ENCODE assay signal across 14 mouse cellular contexts in genomic region chr4:33552856-33553255, GRCm38 (mm10).
A peak's percentile ranks its signal among the peaks of the same experiment; 100 is the strongest.
DNase-seq lines count a peak whose midpoint lies in the region; ATAC-seq lines count a peak whose summit lies in the region.
"Had no signal": no experiment of that assay in that cellular context is flagged by ENCODE, and none has a peak within 500 bp of the region (broad histone marks: within the 10 kb centered on the region; RNA-seq: fewer than 3 reads in every experiment).

No protein-coding gene starts in this region.

- H3K4me3 ChIP-seq in lung, embryonic 16.5 days (ENCODE audit: low read length): no peak overlapping the region
- no peak overlapping the region for H3K4me3 ChIP-seq in midbrain, embryonic 11.5 days (ENCODE audit: low read depth, low read length)
- H3K4me3 ChIP-seq: heart, adult 2 months; limb, embryonic 12.5 days; neural tube, embryonic 15.5 days had no signal

- peak; percentile 11 to 18 for DNase-seq in heart, postnatal 10 days
- no peak for DNase-seq in heart, postnatal 36 days
- DNase-seq in lung, adult 18-20 months: no peak
- DNase-seq in cerebellum, adult 9-10 months: peak; percentile 53
- DNase-seq in kidney, postnatal 36 days: peak; percentile 49 to 70
- no peak for DNase-seq in midbrain, embryonic 11.5 days (ENCODE audit: low spot score, missing footprints)
- DNase-seq in embryo, embryonic 9.5 days (ENCODE audit: extremely low spot score): no peak
- DNase-seq: adrenal gland, postnatal 25 days; heart, adult 2 months; heart, postnatal 4 days had no signal

- intact Hi-C loops in heart, postnatal 10 days (cut with DNase I): no loop called here
- intact Hi-C loops in heart, postnatal 36 days (cut with DNase I): no loop called here

- H3K9me3 ChIP-seq in lung, embryonic 16.5 days (ENCODE audit: control insufficient read depth, low read length): no peaks in the 10 kb centered on the region
- H3K9me3 ChIP-seq in midbrain, embryonic 11.5 days (ENCODE audit: control insufficient read depth, low read length): no peaks in the 10 kb centered on the region
- H3K9me3 ChIP-seq: limb, embryonic 12.5 days; neural tube, embryonic 15.5 days had no signal

- H3K9ac ChIP-seq in lung, embryonic 16.5 days (ENCODE audit: low read length): no peak overlapping the region
- no peak overlapping the region for H3K9ac ChIP-seq in midbrain, embryonic 11.5 days (ENCODE audit: low read length)
- H3K9ac ChIP-seq: limb, embryonic 12.5 days; neural tube, embryonic 15.5 days had no signal

- no peak overlapping the region for H3K4me2 ChIP-seq in lung, embryonic 16.5 days (ENCODE audit: low read depth, low read length)
- no peak overlapping the region for H3K4me2 ChIP-seq in midbrain, embryonic 11.5 days
- H3K4me2 ChIP-seq: limb, embryonic 12.5 days; neural tube, embryonic 15.5 days had no signal

- no peaks in the 10 kb centered on the region for H3K27me3 ChIP-seq in lung, embryonic 16.5 days (ENCODE audit: control insufficient read depth, insufficient read depth, low read depth, low read length)
- 0 out of 2 replicates have a peak, but pooled peaks cover 2% of the 10 kb centered on the region for H3K27me3 ChIP-seq in midbrain, embryonic 11.5 days (ENCODE audit: control insufficient read depth, insufficient read depth, low read length)
- H3K27me3 ChIP-seq: neural tube, embryonic 15.5 days had no signal

- H3K36me3 ChIP-seq in lung, embryonic 16.5 days (ENCODE audit: control insufficient read depth, insufficient read depth, low read length): no peaks in the 10 kb centered on the region
- H3K36me3 ChIP-seq in midbrain, embryonic 11.5 days (ENCODE audit: control insufficient read depth, insufficient read depth, low read length): no peaks in the 10 kb centered on the region
- H3K36me3 ChIP-seq: limb, embryonic 12.5 days; neural tube, embryonic 15.5 days had no signal

- peaks cover 5% of the 10 kb centered on the region; the same call in 1 of the 2 replicates for H3K4me1 ChIP-seq in lung, embryonic 16.5 days (replicated peaks; ENCODE audit: control insufficient read depth, insufficient read depth, low read length)
- peaks cover 21% of the 10 kb centered on the region for H3K4me1 ChIP-seq in midbrain, embryonic 11.5 days (ENCODE audit: control insufficient read depth, insufficient read depth, low read length)

- H3K27ac ChIP-seq in lung, embryonic 16.5 days (ENCODE audit: low read length): peak overlapping the region; percentile 2; the same call in 1 of the 2 replicates
- H3K27ac ChIP-seq in midbrain, embryonic 11.5 days (ENCODE audit: low read depth, low read length): no peak overlapping the region
- H3K27ac ChIP-seq: heart, adult 2 months; limb, embryonic 12.5 days; macrophage; neural tube, embryonic 15.5 days had no signal

- WGBS in lung, embryonic 16.5 days: 43% methylated on average over 9 of the region's 9 CpGs
- WGBS in midbrain, embryonic 11.5 days: 77% methylated on average over 9 of the region's 9 CpGs

- ATAC-seq in lung, embryonic 16.5 days (ENCODE audit: low read depth): peak; percentile 56
- no peak for ATAC-seq in midbrain, embryonic 11.5 days (ENCODE audit: low FRiP score)

Comparison
In these comparisons a context has a peak if more than half of its experiments do, and no peak if none do; other contexts are left out.
1. DNase-seq: peak in heart, postnatal 10 days (2 of 2), cerebellum, adult 9-10 months (single experiment) and kidney, postnatal 36 days (2 of 2); none in heart, postnatal 36 days (0 of 2), lung, adult 18-20 months (0 of 2), midbrain, embryonic 11.5 days (single experiment) and embryo, embryonic 9.5 days (single experiment).